Mouse (Mus musculus): Measurements from ENCODE around the gene Prkcq.

Gene Prkcq

GRCm38 (mm10) chr2:11224808-11225484, 53.0 kb downstream of the Prkcq start:
- DNase-seq: no peak

- peak; percentile 22 for DNase-seq
These were observed 53.6 kb downstream of the Prkcq start for GRCm38 (mm10) chr2:11225485-11225876.

GRCm38 (mm10) chr2:11226555-11226954, 54.6 kb downstream of the Prkcq start:
- DNase-seq: peak; percentile 17

GRCm38 (mm10) chr2:11229126-11229525, 57.2 kb downstream of the Prkcq start:
- DNase-seq: no peak

- DNase-seq: no peak
These were observed 59.2 kb downstream of the Prkcq start for GRCm38 (mm10) chr2:11231118-11231517.

- no peak for DNase-seq
These were observed 60.1 kb downstream of the Prkcq start for GRCm38 (mm10) chr2:11231988-11232387.

GRCm38 (mm10) chr2:11238254-11238653, 66.3 kb downstream of the Prkcq start:
- DNase-seq: no peak

- no peak for DNase-seq
These were observed 67.6 kb downstream of the Prkcq start for GRCm38 (mm10) chr2:11239523-11239922.

GRCm38 (mm10) chr2:11245926-11246325, 74.0 kb downstream of the Prkcq start:
- DNase-seq: no peak

GRCm38 (mm10) chr2:11253945-11254344, 82.0 kb downstream of the Prkcq start:
- peak; percentile 46 for DNase-seq

GRCm38 (mm10) chr2:11254446-11254845, 82.5 kb downstream of the Prkcq start:
- DNase-seq: no peak

GRCm38 (mm10) chr2:11257260-11257850, 85.4 kb downstream of the Prkcq start:
- no peak for DNase-seq

GRCm38 (mm10) chr2:11258181-11258580, 86.3 kb downstream of the Prkcq start:
- DNase-seq: no peak

GRCm38 (mm10) chr2:11259361-11259760, 87.5 kb downstream of the Prkcq start:
- DNase-seq: no peak

GRCm38 (mm10) chr2:11264836-11265235, 92.9 kb downstream of the Prkcq start:
- DNase-seq: no peak

GRCm38 (mm10) chr2:11265455-11265854, 93.5 kb downstream of the Prkcq start:
- no peak for DNase-seq

- DNase-seq: peak; percentile 55
These were observed 94.4 kb downstream of the Prkcq start for GRCm38 (mm10) chr2:11266294-11266693.

- no peak for DNase-seq
These were observed 107.1 kb downstream of the Prkcq start for GRCm38 (mm10) chr2:11278965-11279364.

- no peak for DNase-seq
These were observed 108.3 kb downstream of the Prkcq start for GRCm38 (mm10) chr2:11280247-11280646.

GRCm38 (mm10) chr2:11287834-11288530, 116.1 kb downstream of the Prkcq start:
- DNase-seq: no peak

- peak; percentile 79 for DNase-seq
These were observed 116.6 kb downstream of the Prkcq start for GRCm38 (mm10) chr2:11288531-11288846.

- no peak for DNase-seq
These were observed 119.0 kb downstream of the Prkcq start for GRCm38 (mm10) chr2:11290931-11291330.

GRCm38 (mm10) chr2:11291570-11292405, 119.9 kb downstream of the Prkcq start:
- no peak for DNase-seq
